Mouse (Mus musculus) T-helper 17 cell (primary cell): ENCODE measurements around the gene Ppfibp2.

Source experiments
- in situ Hi-C, 2 experiments: fragments of 300-600 bp; cut with MboI, MseI; formaldehyde crosslinking; loops; 1 replicate in 1 of 2; 2 replicates in 1 of 2; pipeline ENCODE4 v1.15.1; 2025; ENCODE audit warnings: high pct_unique_total_duplicates in 2 of 2

Gene Ppfibp2

DNA sequence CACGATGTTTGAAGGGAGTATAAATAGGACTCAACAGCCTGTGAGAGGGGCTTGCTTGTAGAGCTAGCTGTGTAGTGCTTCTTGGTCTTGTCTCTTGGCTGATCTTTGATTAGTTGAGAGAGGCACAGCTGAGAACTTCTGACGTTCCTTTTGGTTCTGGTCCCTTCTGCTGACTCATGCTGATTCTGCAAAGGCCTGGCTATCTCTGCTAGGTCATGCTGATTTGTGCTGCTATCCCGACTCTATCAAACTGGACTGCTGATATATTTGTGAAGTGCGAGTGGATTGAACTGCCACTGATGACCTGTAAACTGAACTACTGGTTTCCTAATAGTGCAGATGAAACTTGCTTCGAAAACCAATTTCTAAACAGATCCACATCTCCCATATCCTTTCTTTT, 15.9 kb downstream of the Ppfibp2 start:
- in situ Hi-C loops: no loop called here

DNA sequence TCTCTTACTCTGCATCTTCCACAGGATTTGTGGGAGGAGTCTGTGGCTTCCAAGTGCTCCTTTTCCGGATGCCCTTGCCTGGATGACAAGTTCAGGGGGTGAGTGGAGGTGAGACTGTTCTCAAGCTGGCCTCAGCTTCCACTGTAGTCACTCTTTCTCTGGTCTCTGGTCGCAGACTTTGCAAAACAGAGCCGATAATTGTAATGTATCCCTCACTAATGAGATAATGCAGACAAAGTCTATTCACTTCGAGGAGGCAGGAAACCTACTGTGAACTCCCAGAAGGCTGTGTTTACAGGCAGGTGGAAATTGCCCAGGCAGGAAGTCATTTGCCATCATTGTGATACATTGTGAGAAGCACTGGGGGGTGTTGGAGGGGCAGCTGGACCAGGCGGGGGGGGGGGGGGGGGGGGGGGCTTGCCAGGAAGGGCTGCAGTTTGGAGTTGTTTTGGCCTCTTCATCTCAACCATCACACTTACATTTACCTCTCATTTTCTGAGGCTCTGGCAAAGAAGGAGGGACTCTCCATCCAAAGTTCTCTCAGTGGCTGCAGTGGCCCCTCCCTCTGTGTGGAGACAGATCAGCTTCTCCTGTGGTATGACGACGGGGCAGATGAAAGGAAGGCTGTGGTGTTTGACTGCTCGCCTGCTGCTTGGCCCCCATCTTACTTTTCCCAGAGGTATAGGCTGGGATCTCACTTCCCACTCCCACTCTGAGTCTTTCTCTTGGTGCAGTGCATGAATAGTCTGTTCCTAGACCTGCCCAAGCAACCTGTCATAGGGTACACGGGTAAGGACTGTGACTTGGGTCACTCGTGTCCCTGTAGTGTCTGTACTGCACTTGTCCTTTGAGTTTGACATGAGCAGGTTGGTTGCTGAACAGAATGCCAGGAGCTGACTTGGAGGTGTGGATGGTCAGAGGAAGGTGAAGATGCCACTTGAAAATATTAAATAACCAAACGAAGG, 23.3 kb downstream of the Ppfibp2 start:
- in situ Hi-C loops: no loop called here

GRCm38 (mm10) chr7:107619225-107619624, 24.2 kb downstream of the Ppfibp2 start:
- in situ Hi-C loops: no loop called here

- in situ Hi-C loops: no loop called here
Measured at GRCm38 (mm10) chr7:107620137-107620536, 25.1 kb downstream of the Ppfibp2 start.

DNA sequence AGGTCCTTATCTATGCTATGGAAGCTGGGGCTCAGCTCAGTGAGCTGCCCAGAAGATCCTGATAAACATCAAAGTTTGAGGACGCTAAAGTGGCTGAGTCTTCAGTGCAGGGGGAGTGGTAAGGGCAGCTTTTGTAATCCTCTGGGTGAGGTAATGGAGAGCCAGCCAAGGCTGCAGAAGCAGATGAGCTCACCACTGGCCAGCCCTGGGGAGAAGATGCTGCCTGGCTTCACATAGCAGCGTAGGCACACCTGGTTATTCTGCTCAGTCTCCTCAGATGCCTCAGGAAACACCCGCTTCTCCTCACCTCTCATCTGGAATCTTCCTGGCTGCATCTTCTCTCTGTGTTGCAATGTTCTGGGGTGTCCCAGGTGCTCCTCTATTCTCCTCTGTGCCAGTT, 29.4 kb downstream of the Ppfibp2 start:
- in situ Hi-C loops: no loop called here

DNA sequence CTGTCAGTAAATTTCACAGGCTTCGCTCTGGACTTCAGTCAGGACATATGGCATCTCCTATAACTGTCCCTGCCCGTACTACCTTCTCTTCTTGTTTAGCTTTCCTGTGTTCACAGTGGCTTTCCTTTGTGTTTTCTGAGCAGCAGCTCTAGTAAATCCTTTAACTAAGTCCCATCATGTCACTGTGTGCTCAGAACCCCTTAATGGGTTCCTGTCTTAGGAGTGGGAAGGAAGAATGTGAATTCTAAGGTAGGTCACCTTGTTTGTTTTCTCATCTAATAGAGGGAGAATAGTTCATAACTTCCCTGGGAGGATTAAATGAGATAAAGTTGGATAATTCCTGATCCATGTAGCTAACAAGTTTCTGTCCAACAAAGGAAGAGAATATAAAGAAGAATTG, 30.1 kb downstream of the Ppfibp2 start, which contains the start of gene 5330417H12Rik:
TSS of gene 5330417H12Rik (minus strand) at position 101 of the 400 bp plus-strand sequence.
- in situ Hi-C loops: no loop called here

DNA sequence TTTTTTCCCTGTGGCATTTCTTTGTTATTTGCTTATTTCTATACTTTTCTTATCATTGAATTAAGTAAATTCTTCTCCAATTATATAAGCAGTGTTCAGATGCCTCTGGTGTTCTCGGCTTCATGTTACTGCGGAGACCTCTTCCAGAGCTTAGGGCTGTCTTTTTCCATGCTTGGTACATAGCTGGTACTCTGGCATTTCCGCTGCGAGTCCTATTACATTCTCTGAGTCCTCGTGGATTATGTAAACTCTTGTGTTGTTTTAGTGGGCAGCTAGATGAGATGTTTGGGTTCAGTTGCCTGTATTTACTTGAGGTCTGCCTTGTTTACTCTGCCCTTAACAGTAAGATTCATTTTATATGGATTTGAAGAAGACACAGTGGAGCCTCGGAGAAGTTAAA, 30.8 kb downstream of the Ppfibp2 start:
- in situ Hi-C loops: no loop called here

GRCm38 (mm10) chr7:107628383-107628782, 33.4 kb downstream of the Ppfibp2 start:
- in situ Hi-C loops: no loop called here

DNA sequence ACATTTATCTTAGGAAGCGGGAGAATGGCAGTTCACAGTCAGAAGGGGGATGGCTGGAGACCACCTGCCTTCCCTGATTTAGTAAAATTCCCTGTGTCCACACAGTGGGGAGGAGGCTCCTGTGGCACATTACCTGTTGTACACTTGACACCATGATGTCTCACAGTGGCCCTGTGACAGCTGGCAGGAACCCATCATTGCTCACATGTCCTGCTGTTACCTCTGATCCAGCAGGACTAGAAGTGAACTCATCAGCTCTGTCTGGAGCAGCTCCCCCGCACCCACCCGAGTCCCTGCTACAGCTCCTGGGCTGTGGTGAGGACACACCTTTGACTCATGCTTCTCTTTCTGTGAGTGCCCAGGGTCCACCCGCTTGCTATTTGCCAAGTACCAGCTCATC, 38.2 kb downstream of the Ppfibp2 start:
- in situ Hi-C loops: no loop called here

DNA sequence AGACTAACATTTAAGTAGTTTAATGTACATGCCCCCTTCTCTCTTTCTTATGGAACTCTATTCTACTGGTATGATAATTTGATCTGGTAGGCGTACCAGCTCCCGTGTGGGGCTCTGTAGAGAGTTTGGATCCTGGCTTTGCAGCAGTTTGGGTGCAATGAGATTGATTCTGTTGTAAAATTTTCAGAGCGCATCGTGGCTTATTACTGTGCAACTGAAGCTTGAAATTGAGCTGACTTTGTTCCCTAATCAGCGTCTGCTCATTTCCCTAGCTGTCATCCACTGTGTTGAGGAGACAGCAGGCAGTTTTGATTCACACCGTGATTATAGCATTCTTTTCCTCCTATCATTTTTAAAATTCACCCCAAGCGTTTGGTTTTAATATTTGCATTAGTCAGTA, 42.4 kb downstream of the Ppfibp2 start:
- in situ Hi-C loops: no loop called here

GRCm38 (mm10) chr7:107638026-107638425, 43.0 kb downstream of the Ppfibp2 start:
- in situ Hi-C loops: no loop called here

GRCm38 (mm10) chr7:107642586-107643275, 47.7 kb downstream of the Ppfibp2 start:
- in situ Hi-C loops: no loop called here

DNA sequence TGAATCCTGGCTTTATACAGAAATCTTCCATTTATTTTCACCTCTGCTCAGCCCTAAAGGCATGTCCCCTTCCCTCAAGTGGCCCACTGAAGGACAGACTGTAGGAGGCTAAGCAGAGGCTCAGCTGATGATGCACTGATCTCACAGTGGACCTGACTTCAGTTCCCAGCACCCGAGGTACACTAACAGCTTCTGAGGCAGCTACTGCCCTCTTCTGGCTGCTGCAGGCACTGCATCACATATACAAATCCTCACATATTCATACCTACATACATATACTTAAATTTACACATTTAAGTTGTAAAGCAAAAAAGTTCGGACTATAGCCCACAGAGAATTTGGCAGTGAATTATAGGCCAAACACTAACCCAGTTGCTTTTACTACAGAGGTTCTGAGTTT, 50.0 kb downstream of the Ppfibp2 start:
- in situ Hi-C loops: no loop called here

- in situ Hi-C loops: no loop called here
Measured at GRCm38 (mm10) chr7:107648937-107649688, 54.1 kb downstream of the Ppfibp2 start.

GRCm38 (mm10) chr7:107649990-107650389, 55.0 kb downstream of the Ppfibp2 start:
- in situ Hi-C loops: no loop called here

- in situ Hi-C loops: no loop called here
Measured at GRCm38 (mm10) chr7:107651821-107652220, 56.8 kb downstream of the Ppfibp2 start.

DNA sequence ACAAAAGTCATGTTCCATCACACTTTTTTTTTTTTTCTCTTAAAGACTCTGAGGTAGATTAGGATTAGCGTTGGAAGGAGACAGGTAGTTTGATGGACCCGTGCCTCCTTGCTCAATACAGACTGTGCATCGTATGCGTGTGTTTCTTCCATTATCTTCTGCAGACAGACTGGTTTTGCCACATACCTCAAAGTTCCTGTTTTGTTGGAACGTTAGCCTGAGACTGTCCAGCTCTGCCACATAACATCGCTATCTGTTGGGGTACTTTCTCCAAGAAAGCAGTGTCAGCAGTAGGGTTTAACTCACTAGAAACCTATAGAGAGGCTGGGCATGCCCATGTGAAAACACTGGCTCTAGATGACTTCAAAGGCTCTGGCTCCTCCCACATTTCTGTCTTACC, 61.4 kb downstream of the Ppfibp2 start:
- in situ Hi-C loops: no loop called here

DNA sequence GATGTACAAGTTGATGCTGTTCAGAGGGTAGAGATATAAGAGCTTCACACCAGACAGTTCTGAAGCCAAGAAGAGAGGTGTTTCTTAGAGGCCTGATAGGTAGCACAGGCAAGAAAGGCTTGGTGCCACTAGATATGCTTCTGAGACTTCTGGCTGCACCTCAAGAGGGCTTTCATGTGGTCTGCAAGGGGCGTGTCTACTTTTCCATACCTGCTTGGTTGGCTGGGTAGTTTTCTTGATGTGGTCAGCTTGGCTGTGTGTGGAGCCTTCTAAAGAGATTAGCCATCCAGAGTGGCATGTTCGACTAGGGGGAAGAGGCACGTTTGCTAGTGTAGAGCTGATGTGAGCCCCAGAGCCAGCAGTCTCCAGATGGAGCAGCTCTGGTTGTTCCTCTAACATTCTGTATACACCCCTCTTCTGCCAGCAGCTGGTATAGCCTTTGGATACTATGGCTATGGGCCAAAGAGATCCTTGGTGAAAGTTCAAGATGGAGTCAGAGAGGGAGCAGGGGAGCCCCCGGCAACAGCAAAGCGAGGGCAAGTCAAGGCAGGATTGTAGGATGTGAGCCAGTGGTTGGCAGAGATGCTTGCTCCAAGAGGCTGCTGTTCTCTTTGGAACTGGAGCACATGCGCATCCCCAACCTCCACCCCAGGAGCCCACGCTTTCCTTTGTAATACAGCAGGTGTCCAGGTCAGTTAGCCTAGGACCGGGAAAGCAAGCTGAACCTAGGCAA, 64.3 kb downstream of the Ppfibp2 start:
- in situ Hi-C loops: no loop called here

GRCm38 (mm10) chr7:107661189-107661842, 66.3 kb downstream of the Ppfibp2 start:
- in situ Hi-C loops: loop anchor here (5.0 kb wide), 3 partner anchors 46 to 86 kb away; no protein-coding TSS in a partner anchor

GRCm38 (mm10) chr7:107661843-107662281, 66.9 kb downstream of the Ppfibp2 start:
- in situ Hi-C loops: loop anchor here (5.0 kb wide), 3 partner anchors 45 to 85 kb away; no protein-coding TSS in a partner anchor
